Mouse (Mus musculus) mouse trophoblast stem cell (cell line): Measurements from ENCODE around the gene Mex3d.

Experiments used
- in situ Hi-C, 2 experiments: fragments of 300-500 bp; cut with MseI, MboI; formaldehyde crosslinking; loops; 2 replicates in 1 of 2; 3 replicates in 1 of 2; pipeline ENCODE4 v1.15.1; 2025

Mex3d gene

DNA sequence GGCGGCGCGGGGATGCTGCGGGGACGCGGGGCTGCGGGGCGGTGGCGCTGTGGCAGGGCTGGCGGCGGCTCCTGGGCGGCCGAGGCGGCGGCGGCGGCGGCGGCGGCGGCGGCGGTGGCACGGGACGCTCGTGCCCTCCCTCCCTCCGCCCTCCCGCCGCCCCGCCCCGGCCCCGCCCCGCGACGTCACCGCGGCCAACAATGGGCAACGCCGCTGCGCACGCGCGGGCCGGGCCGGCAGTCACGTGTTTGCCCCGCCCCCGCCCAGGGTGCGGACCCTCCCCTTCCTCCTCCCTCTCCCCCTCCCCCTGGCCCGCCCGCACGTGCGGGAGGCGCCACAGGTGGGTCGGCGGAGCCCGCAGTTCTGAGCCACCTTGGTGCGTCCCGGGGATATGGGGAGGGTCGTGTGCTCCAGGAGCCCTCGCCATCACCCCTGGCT lies at the start of gene Mex3d:
Gene Mex3d (minus strand): TSS at position 138 of the 438 bp plus-strand sequence.
- in situ Hi-C loops, result no loop called here

DNA sequence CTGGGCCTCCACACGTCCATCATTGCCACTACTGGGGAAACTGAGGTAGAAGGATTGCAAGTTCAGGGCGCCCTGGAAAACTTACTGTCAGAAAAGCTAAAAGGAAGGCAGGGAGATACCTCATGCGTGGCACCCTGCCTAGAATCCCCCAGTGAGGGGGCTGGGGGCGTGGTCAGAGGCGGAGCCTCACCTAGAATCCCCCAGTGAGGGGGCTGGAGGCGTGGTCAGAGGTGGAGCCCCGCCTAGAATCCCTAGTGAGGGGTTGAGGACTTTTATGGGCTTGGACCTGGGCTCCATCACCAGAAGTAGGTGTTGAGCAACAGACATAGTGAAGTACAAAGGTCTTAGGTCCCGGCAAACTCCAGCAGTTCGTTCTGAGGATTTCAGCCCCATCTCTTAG lies 48.8 kb upstream of the Mex3d start:
- in situ Hi-C loops, result no loop called here

DNA sequence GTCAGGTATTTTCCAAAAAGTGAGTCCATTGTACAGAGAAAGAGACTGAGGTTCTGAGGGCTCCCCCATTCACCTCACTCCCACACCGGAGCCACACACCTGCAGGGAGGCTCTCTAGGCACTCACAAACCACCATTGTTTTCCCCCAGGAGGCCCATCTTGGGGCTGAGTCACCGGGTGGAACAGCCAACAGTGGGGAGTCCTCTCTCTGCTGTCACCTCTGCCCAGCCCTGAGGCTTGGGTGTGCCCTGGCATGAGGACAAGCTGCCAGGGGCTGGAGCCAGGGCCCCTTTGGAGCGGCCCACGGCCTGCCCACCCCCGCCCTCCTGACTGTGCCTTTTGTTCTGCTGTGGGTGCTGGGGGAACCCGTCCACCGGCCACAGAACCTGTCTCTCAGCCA lies 48.3 kb upstream of the Mex3d start:
- in situ Hi-C loops, result no loop called here

DNA sequence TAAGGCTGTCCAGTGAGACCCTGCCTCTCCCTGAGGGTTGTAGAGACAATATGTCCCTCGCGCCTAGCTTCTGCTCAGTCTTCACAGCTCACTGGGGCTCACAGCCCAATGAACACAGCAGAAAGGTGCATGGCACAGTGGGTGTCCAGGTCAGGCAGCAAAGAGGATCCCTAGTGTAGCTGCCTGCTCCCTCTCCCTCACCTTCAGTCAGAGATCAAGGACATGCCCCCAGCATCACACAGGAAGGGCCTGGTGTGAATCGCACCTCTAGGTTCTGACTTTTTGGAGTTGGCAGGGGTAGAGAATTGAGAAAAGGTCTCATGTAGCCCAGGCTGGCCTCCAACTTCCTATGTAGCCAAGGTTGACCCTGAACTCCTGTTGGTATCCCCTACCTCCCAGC lies 47.4 kb upstream of the Mex3d start:
- in situ Hi-C loops, result no loop called here

DNA sequence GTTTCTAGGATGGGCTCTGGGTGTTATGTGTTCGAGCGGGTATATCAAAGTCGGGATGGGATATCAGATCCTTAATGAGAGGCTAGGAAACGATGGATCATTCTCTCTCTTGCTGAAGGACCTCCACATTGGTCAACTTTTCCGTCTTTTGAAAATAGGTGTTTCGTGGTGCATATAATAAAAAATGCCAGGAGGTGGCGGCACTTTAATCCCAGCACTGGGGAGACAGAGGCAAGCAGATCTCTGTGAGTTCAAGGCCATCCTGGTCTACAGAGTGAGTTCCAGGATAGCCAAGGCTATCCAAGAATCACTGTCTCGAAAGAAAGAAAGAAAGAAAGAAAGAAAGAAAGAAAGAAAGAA lies 46.8 kb upstream of the Mex3d start:
- in situ Hi-C loops, result no loop called here

DNA sequence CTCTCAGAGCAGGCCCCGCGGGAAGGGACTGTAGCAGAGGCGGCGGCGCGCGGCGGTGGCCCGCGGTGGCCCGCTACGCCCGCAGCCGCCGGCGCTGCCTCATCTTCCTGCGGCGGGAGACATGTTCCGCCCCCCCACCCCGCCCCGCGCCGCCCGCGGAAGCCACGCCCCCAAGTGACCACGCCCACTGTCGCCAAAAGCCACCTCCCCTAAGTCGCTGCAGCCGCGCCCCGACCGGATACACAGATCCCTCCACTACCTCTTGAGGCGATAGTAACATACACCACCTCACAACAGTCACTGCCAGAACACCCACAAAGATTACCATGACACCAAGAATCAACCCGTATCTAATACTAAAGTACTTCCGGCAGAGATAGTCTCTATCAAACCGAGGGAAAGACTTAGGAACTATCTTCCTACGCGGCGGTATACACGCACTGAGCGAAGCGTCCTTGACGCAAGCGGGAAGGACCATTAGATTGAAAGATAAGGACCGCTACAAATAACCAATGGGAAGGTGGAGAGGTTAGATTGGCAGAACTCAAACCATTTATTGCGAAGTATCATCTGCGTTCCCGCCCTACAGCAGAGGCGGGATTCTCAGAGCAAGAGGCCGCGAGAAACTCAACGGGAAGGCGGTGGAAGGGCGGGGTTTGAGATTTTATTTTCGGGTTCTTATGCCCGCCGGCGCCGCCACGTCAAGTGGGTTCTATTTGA lies 46.2 kb upstream of the Mex3d start, which contains the start of gene Tcf3:
Gene Tcf3 (minus strand): TSS at position 135 of the 720 bp plus-strand sequence.
- in situ Hi-C loops, result no loop called here

DNA sequence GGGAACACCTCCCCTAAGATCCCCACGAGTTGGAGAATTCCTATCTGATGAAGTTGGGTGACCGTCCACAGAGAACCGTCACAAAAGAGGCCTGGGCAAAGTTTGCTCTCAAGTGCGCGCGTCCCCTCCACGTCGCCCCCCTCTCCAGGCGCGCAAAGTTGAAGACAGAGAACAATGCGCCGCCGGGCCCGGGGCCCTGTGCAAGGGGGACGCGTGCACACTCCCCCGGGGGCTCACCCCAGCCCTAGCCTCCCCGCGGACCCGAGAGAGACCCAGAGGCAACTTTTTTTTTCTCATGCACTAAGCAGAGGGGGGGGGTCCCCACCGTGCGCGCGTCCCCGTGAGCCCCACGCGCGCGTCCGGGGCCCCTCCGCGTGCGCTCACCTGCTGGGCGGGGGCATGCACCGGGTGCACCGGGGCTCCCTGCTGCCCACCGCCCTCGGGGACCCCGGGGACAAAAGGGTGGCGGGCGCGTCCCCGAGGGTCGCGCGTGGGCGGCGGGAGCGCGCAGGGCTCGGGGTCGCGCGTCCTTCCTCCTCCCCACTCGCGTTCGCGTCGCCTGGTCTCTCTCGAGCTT lies 45.6 kb upstream of the Mex3d start:
- in situ Hi-C loops, result no loop called here

DNA sequence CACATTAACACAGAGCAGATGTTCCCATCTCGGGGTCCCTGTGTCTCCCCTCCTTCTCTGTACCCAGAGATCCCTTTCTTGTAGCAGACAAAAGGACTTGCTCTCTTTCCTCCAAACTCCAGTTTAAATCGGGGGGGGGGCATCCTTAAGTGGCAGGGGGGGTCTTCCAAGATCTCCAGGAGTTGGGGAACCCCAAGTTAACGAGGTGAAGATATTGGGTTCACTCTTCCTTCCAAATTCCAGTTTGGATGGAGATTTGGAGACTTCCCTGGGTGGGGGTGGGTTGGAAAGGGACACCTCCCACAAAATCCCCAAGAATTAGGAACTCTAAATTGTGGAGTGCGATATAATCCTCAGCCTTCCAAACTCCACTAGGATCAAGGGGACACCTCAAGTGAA lies 44.9 kb upstream of the Mex3d start:
- in situ Hi-C loops, result no loop called here

DNA sequence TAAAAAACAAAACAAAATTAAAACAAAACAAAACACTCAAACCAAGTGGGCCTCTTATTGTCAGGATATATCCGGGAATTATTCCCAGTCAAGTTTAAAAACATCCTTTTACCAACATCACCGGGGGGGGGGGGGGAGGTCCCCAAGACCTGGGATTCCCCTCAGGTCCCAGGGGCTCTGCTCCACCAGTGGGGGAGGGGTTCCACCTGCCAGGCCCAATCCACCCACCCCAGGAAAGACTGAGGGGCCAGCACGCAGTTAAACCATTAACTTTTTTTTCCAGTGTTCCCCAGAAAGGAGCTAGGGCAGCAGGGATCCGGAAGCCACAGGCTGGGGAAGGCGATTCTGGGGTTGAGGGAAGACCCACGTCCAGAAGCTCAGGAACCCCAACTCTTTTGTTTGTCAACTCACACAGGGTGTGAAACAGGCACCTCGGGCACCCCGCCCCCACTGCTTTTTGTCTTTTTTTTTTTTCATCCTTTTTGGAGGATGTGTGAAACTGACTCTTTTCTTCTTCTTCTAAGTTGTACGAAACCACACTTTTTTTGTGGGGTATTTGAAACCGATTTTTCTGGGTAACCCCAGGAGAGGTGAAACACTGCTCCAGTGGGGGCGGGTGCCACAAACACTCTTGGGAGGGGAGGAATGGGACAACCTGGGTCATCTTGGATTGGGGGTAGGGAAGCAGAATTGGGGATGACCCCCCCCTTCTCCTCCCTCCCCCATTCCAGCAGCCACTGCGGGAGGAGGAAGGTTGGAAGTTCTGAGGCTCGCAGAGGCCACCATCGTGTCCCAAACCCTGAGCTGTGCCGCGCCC lies 44.3 kb upstream of the Mex3d start:
- in situ Hi-C loops, result no loop called here

DNA sequence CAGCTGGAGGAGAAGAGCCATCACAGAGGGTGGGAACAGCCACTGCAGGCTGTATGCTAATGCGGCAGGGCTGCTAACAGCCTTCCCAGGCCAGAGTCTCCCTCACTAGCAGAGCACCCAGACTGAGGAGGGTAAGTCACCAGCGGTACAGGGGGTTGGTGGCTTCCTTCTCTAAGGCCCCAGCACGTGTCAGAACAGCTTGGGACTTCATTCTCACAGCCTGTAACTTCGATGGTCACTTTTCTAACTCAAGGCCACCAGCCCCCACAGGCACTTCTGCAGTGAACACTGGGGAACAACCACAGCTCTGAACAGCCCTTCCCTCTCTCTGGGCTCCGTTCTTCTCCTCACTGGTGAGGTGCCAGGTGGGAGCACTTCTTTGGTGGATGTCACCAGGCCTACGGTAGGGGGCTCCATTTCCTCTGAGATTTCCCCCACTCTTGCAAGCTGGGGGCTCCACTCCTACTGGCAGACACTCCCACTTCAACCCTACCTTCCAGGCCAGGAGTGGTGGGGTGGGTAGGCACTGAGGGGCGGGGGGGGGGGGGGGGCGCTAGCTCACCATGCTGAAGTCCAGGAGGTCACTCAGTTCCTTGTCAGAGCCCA lies 43.0 kb upstream of the Mex3d start:
- in situ Hi-C loops, result no loop called here

DNA sequence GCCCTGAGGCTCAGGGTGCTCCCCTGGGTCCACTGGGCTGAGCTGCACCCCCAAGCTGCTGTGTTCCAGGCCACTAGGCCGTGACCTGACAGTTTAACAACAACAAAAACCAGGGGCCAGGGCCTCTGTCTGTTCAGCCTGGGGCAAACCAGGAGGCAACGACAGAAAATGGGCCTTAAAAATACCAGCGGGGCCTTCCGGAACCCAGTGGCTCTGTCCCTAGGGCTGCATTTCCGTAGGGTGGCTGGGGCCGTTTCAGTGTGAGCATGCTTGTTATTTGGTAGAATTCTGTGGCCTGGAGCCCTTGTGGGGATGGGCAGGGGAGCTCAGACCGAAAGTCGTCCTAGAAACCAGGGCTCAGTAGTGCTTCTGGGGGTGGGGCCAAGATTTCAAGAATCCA lies 42.3 kb upstream of the Mex3d start:
- in situ Hi-C loops, result no loop called here

DNA sequence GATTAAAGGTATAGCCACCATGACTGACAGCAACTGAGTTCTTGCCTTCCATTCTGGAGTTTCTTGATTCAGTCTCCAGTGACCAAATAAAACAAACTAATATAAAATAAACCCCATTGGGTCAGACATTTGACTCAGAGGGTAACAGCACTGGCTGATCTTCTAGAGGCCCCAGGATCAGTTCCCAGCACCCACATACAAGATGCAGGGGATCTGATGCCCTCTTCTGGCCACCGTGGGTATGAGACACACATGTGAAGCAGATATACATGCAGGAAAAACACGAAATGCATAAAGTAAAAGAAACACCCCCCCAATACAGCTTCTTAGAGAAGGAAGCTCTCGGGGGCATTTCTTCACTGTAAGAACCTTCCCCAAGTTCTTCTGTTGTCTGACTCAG lies 37.6 kb upstream of the Mex3d start:
- in situ Hi-C loops, result no loop called here

DNA sequence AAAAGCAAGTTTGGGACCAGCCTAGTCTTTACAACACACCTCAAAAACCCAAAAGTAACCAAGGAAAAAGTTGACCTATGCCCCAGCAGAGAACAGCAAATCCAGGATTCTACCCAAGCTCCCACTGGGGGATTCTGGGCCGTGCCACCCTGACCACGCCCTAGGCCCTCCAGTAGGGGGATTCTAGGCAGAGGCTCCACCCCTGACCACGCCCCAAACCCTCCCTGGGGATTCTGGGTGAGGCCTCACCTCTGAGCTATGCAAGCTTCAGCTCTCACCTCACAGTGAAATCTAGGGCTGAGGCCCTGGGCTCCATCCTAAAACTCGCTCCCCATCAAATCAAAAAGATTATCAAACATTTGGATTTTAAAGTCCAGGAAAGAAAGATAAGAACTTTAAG lies 36.1 kb upstream of the Mex3d start:
- in situ Hi-C loops, result no loop called here

DNA sequence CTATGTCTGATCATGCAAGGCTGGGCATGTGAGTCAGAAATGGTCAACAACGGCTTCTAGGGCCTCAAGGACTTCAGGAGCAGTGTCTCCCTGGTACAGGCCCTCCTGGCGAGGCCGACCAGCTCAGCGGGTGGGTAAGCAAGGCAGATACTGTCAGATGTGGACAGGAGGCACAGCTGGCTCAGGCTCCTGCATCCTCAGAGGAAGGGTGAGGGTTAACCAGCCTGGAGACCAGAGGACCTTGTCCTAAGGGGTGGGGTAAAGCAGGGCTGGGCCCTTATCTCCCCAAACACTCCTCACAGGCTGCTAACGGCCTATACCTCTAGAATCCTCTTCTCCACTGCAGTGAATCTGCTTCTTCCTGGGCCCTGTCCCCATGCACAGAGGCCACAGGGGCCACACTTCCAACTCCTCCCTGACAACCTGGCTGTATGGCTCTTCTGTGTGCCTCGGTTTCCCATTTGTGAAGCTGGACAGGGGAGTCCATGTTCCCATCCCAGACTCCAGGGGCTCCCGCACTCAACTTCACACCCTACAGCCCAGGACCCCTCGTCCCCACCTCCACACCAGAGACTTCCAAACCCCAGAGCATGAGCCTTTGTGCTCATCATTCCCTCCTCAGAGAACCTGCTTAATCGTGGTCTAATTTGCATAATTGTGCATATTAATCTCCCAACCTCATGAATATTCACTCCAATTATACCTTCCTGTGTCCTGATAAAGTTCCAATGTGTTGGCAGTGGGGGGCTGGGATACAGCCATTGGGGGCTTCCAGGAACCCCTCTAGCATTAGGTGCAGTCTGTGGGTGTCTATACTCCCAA lies 34.4 kb upstream of the Mex3d start:
- in situ Hi-C loops, result no loop called here

DNA sequence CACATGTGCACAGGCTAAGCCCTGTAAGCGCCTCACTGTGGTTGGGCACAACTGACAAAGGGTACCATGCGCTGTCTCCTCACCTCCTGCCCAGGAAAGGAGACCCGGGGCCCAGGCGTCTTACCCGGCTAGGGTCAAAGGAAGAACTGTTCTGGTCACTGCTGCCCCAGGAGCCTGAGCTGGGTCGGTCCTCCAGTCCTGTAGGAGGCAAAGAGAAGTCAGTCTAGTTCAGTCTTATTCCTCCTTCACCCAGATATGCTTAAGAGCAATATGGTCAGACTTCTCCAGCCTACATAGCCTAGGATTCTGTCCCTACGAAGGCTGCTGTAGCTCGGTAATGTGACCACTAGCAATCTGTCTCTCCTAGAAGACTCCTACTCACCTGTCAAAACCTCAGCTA lies 33.7 kb upstream of the Mex3d start:
- in situ Hi-C loops, result no loop called here

DNA sequence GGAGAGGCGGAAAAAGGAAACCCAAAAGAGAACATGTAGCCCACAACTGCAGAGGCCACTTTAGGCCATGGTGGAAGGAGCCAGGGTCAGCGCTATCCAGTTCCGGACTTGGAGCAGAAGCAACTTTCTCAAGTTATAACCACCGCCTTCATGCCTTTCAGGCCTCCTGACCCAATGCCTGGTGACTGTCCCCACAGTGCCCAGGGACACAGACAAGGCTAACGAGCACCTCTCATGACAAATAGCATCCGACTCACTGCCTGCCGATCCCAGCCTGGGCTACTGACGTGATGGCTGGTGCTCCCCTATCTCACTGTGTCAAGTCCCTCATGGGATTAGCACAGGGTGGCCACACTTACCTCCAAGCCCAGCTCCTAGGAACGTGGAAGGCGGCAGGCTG lies 33.3 kb upstream of the Mex3d start:
- in situ Hi-C loops, result no loop called here

DNA sequence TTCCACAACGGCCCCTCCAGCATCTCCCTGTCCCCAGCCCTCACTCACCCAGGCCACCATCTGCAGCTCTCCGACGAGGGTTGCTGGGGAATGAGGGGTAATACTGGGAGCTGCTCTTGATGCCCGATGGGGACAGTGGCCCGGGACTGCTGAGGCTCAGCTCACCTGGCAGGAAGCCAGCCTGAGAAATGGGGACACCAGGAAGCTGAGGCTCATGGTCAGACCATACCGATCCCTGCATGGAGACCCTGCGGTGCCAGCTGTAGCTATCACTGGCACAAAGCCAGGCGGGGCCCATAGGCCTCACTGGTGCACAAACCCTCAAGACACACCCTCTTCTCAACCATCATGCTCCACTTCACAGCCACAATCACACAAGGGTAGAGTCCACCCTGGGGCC lies 32.0 kb upstream of the Mex3d start:
- in situ Hi-C loops, result no loop called here

DNA sequence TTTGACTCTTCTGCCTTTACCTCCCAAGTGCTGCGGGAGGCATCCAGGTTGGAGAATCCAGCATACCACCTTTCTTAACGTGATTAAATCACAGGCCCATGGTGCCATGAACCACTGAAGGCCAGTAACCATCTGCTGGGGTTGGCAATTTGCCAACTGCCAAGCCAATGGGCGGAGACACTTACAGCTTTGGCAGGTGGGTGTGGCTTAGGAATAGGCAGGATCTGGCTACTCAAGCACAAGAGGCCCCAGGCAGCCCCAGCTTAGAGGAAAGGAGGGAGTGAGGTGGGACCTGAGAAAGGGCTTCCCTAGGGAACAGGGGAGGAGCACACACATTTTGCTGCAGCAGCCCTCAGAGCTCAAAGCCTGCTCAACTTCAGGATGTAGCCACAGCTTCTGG lies 30.9 kb upstream of the Mex3d start:
- in situ Hi-C loops, result no loop called here

DNA sequence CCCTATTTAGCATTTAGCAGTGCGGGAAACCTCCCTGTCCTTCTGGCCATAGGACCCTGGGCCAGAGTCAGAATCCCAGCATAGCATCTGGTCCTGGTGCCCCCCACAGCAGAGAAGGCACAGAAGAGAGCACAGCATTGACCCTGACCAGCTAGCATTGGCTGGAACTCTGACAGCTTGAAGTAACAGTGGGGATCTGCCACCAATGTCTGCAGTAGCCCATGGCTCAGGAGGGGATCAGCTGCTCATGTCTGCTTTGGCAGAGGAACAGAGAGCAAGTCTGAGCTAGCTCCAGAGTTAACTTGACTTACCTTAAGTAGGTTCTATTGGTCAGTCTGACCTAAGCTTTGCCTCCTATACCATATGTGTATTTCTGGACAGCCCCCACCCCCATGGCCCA lies 30.4 kb upstream of the Mex3d start:
- in situ Hi-C loops, result no loop called here

DNA sequence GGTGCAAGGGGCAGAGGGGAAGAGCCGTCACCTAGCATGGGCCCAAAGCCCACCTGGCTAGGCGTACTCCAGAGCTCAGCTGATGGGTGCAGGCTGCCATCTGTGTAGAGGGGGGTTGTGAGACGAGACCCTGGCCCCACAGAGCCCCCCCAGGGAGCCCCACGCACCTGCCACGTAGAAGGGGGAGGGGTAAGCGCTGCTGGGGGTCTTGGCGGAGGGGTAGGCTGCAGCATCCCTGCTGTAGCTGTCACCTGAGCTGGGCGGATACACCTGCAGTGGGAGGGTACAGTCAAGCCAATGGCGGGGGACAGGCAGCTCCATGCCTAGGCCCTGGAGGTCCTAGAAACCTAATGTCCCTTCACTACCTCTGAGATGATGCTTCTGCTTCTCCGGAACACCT lies 29.9 kb upstream of the Mex3d start:
- in situ Hi-C loops, result no loop called here

DNA sequence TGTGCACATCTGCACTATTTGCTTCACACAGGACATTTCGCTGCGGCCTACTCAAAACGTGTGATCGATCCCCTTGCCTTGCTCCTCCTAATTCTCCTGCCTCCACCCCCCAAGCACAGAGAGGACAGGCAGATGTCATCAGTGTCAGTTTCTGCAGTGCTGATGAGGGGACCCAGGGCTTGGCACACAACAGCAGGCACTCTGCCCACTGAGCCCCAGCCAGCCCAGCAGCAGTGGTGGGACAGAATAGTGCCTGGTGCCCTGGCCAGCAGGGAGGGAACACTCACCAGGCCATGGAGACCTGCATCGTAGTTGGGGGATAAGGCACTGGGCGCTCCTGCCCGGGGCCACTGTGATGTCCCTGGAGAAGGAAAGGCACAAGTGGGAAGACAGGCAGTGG lies 28.1 kb upstream of the Mex3d start:
- in situ Hi-C loops, result no loop called here
